Mouse (Mus musculus): ENCODE data around the gene Suox.

- TF ChIP-seq CTCF (IDR thresholded peaks at IDR 0.05; ENCODE audit: low read depth, low read length), result no peak
- TF ChIP-seq POLR2A (IDR thresholded peaks at IDR 0.05; ENCODE audit: borderline replicate concordance, low read depth, low read length), result no peak
Observed at GRCm38 (mm10) chr10:128700712-128701111, 26.8 kb upstream of the Suox start.

All from bone marrow macrophage, adult 2 months (primary cell).